Mouse (Mus musculus) liver, embryonic 16.5 days (tissue): ENCODE data around the gene Pan3. TPM values are rescaled to one million over a fixed set of nuclear protein-coding genes. Genes with fewer than 3 reads are reported as not detected.
A peak's percentile ranks its signal among the peaks of the same experiment; 100 is the strongest.

Experiments used
- ATAC-seq: fragments of 200-750 bp; cut with Nextera tagmentation; 2 replicates; pipeline ENCODE4 v1.8.0; 2017; ENCODE audit warnings: low read depth, mild to moderate bottlenecking, moderate number of reproducible peaks, moderate library complexity
- H3K27ac ChIP-seq: fragments of 300-500 bp; sonication (generic); 2 replicates; pipeline ENCODE4 v1.5.1; 2014; ENCODE audit warnings: mild to moderate bottlenecking, low read length
- H3K27me3 ChIP-seq: fragments of 300-500 bp; sonication (generic); 2 replicates; pipeline ENCODE4 v1.6.1; 2014; ENCODE audit warnings: low read depth, low read length, mixed read lengths; ENCODE audit not compliant: control insufficient read depth, insufficient read depth
- H3K36me3 ChIP-seq: fragments of 300-500 bp; sonication (generic); 2 replicates; pipeline ENCODE4 v1.6.1; 2014; ENCODE audit warnings: mild to moderate bottlenecking; ENCODE audit not compliant: control insufficient read depth, insufficient read depth
- H3K4me1 ChIP-seq: fragments of 300-500 bp; sonication (generic); 2 replicates; pipeline ENCODE4 v1.6.1; 2014; ENCODE audit warnings: low read depth, low read length, mixed read lengths; ENCODE audit not compliant: control insufficient read depth
- H3K4me2 ChIP-seq: fragments of 300-500 bp; sonication (generic); 2 replicates; pipeline ENCODE4 v1.6.1; 2014; ENCODE audit warnings: low read depth, low read length, mixed read lengths
- H3K4me3 ChIP-seq: fragments of 300-500 bp; sonication (generic); 2 replicates; pipeline ENCODE4 v1.5.1; 2014; ENCODE audit warnings: low read depth, mild to moderate bottlenecking, low read length
- H3K9ac ChIP-seq: fragments of 300-500 bp; sonication (generic); 2 replicates; pipeline ENCODE4 v1.6.1; 2014; ENCODE audit warnings: low read depth, low read length
- H3K9me3 ChIP-seq: fragments of 300-500 bp; sonication (generic); replicated peaks from 2 replicates; pipeline ENCODE4 v1.6.1; 2016; ENCODE audit warnings: low read length; ENCODE audit not compliant: control insufficient read depth
- WGBS: fragments of 180-500 bp; shearing (Covaris S2); extraction: QIAGEN DNeasy Blood & Tissue Kit; methylation state at CpG from one replicate; pipeline ENCODE4 v1.1.7; 2014; ENCODE audit not compliant: insufficient replicate concordance; 5-methylcytosine and 5-hydroxymethylcytosine counted together
- polyA plus RNA-seq: library from polyadenylated mRNA; unstranded; fragments of >200 nt; fragmentation: Nextera tagmentation; extraction: Ambion mirVana; gene quantifications from 2 replicates; pipeline ENCODE4 v1.2.1, GENCODE M21; 2015

The Pan3 gene
- polyA plus RNA-seq, 1 experiment from 2014 or later, result 32.0 TPM

- ATAC-seq, result no peak
- H3K36me3 ChIP-seq, result peaks cover 3% of the 10 kb centered on the region; the same call in 1 of the 2 replicates
- H3K4me1 ChIP-seq, result peaks cover 1% of the 10 kb centered on the region
- H3K4me2 ChIP-seq, result no peak overlapping the region
- no peak overlapping the region for H3K4me3 ChIP-seq
- H3K27me3 ChIP-seq, result no peaks in the 10 kb centered on the region
- H3K27ac ChIP-seq, result no peak overlapping the region
- 48% methylated on average over 3 of the region's 3 CpGs for WGBS
- H3K9ac ChIP-seq, result no peak overlapping the region
- H3K9me3 ChIP-seq, result no peaks in the 10 kb centered on the region
These were observed 54.2 kb downstream of the Pan3 start for GRCm38 (mm10) chr5:147484142-147484541.

GRCm38 (mm10) chr5:147489226-147489625 is 59.3 kb downstream of the Pan3 start:
- no peaks in the 10 kb centered on the region for H3K27me3 ChIP-seq
- H3K9me3 ChIP-seq, result no peaks in the 10 kb centered on the region
- no peak overlapping the region for H3K4me3 ChIP-seq
- peak overlapping the region; percentile 58; the same call in 1 of the 2 replicates for H3K27ac ChIP-seq
- peaks cover 6% of the 10 kb centered on the region; the same call in 1 of the 2 replicates for H3K36me3 ChIP-seq
- H3K9ac ChIP-seq, result no peak overlapping the region
- ATAC-seq, result no peak
- WGBS, result 38% methylated on average over 6 of the region's 6 CpGs
- no peak overlapping the region for H3K4me2 ChIP-seq
- peaks cover 27% of the 10 kb centered on the region for H3K4me1 ChIP-seq

- H3K4me2 ChIP-seq, result no peak overlapping the region
- no peak overlapping the region for H3K9ac ChIP-seq
- WGBS, result 81% methylated on average over 5 of the region's 5 CpGs
- H3K27me3 ChIP-seq, result no peaks in the 10 kb centered on the region
- no peak overlapping the region for H3K27ac ChIP-seq
- ATAC-seq, result no peak
- H3K4me1 ChIP-seq, result peaks cover 41% of the 10 kb centered on the region
- H3K4me3 ChIP-seq, result no peak overlapping the region
- no peaks in the 10 kb centered on the region for H3K9me3 ChIP-seq
- H3K36me3 ChIP-seq, result peaks cover 6% of the 10 kb centered on the region; the same call in 1 of the 2 replicates
These were observed 60.9 kb downstream of the Pan3 start for GRCm38 (mm10) chr5:147490907-147491306.

- no peaks in the 10 kb centered on the region for H3K9me3 ChIP-seq
- peaks cover 6% of the 10 kb centered on the region; the same call in 1 of the 2 replicates for H3K36me3 ChIP-seq
- peak overlapping the region; percentile 55 for H3K4me2 ChIP-seq
- peaks cover 41% of the 10 kb centered on the region for H3K4me1 ChIP-seq
- WGBS, result 49% methylated on average over 3 of the region's 3 CpGs
- peak; percentile 87 for ATAC-seq
- peak overlapping the region; percentile 2; the same call in 1 of the 2 replicates for H3K27ac ChIP-seq
- no peak overlapping the region for H3K4me3 ChIP-seq
- no peak overlapping the region for H3K9ac ChIP-seq
- no peaks in the 10 kb centered on the region for H3K27me3 ChIP-seq
These were observed 62.5 kb downstream of the Pan3 start for GRCm38 (mm10) chr5:147492511-147492910.

GRCm38 (mm10) chr5:147493205-147493604 is 63.2 kb downstream of the Pan3 start:
- H3K4me1 ChIP-seq, result peaks cover 41% of the 10 kb centered on the region
- H3K9me3 ChIP-seq, result no peaks in the 10 kb centered on the region
- peaks cover 6% of the 10 kb centered on the region for H3K36me3 ChIP-seq
- peak overlapping the region; percentile 64 for H3K27ac ChIP-seq
- peak; percentile 33; the same call in 1 of the 2 replicates for ATAC-seq
- 20% methylated on average over 1 of the region's 1 CpGs for WGBS
- 0 out of 2 replicates have a peak overlapping the region, but pooled peaks have one; percentile 2 for H3K4me2 ChIP-seq
- H3K9ac ChIP-seq, result no peak overlapping the region
- no peaks in the 10 kb centered on the region for H3K27me3 ChIP-seq
- no peak overlapping the region for H3K4me3 ChIP-seq

GRCm38 (mm10) chr5:147493685-147494084 is 63.7 kb downstream of the Pan3 start:
- Histone ChIP-seq H3K36me3 (peaks cover 3% of the 10 kb centered on the region), H3K27me3 (no peaks in the 10 kb centered on the region), H3K9ac (no peak overlapping the region), H3K4me3 (no peak overlapping the region), H3K4me2 (no peak overlapping the region), H3K9me3 (no peaks in the 10 kb centered on the region), H3K27ac (peak overlapping the region; percentile 18; the same call in 1 of the 2 replicates), H3K4me1 (peaks cover 41% of the 10 kb centered on the region)
- no peak for ATAC-seq
- 63% methylated on average over 8 of the region's 8 CpGs for WGBS

- H3K4me2 ChIP-seq, result no peak overlapping the region
- 48% methylated on average over 4 of the region's 4 CpGs for WGBS
- peaks cover 2% of the 10 kb centered on the region for H3K36me3 ChIP-seq
- H3K27ac ChIP-seq, result peak overlapping the region; percentile 64
- H3K9ac ChIP-seq, result peak overlapping the region; percentile 16; the same call in 1 of the 2 replicates
- H3K4me1 ChIP-seq, result peaks cover 37% of the 10 kb centered on the region
- H3K27me3 ChIP-seq, result no peaks in the 10 kb centered on the region
- no peak overlapping the region for H3K4me3 ChIP-seq
- no peaks in the 10 kb centered on the region for H3K9me3 ChIP-seq
- no peak for ATAC-seq
These were observed 64.4 kb downstream of the Pan3 start for GRCm38 (mm10) chr5:147494388-147494787.

GRCm38 (mm10) chr5:147494791-147495376 is 64.9 kb downstream of the Pan3 start:
- 34% methylated on average over 10 of the region's 10 CpGs for WGBS
- no peak overlapping the region for H3K4me3 ChIP-seq
- H3K27ac ChIP-seq, result peak overlapping the region; percentile 64
- H3K9ac ChIP-seq, result peak overlapping the region; percentile 16; the same call in 1 of the 2 replicates
- no peak overlapping the region for H3K4me2 ChIP-seq
- ATAC-seq, result 0 out of 2 replicates have a peak, but pooled peaks have one; percentile 7
- H3K4me1 ChIP-seq, result peaks cover 34% of the 10 kb centered on the region
- no peaks in the 10 kb centered on the region for H3K27me3 ChIP-seq
- H3K9me3 ChIP-seq, result no peaks in the 10 kb centered on the region
- H3K36me3 ChIP-seq, result no peaks in the 10 kb centered on the region; the same call in none of the 2 replicates

- H3K4me2 ChIP-seq, result no peak overlapping the region
- H3K9me3 ChIP-seq, result no peaks in the 10 kb centered on the region
- H3K36me3 ChIP-seq, result no peaks in the 10 kb centered on the region; the same call in none of the 2 replicates
- ATAC-seq, result no peak
- no peak overlapping the region for H3K4me3 ChIP-seq
- 84% methylated on average over 2 of the region's 2 CpGs for WGBS
- no peaks in the 10 kb centered on the region for H3K27me3 ChIP-seq
- no peak overlapping the region for H3K9ac ChIP-seq
- no peak overlapping the region for H3K27ac ChIP-seq
- peaks cover 32% of the 10 kb centered on the region for H3K4me1 ChIP-seq
These were observed 66.0 kb downstream of the Pan3 start for GRCm38 (mm10) chr5:147495961-147496360.
